Mouse (Mus musculus) gastrocnemius, adult 2 months (tissue): ENCODE results near the gene Ogfod1. TPM values are rescaled to one million over a fixed set of nuclear protein-coding genes. Genes with fewer than 3 reads are reported as not detected.

ENCODE experiments used
- DNase-seq: peaks from one replicate; pipeline ENCODE4 v3.0.0; 2022
- H3K27ac ChIP-seq: fragments of 200-600 bp; 2 replicates; pipeline ENCODE4 v1.8.1; 2022; ENCODE audit warnings: mild to moderate bottlenecking
- H3K4me3 ChIP-seq: fragments of 200-600 bp; 2 replicates; pipeline ENCODE4 v1.8.1; 2022; ENCODE audit warnings: mild to moderate bottlenecking, moderate library complexity
- CTCF ChIP-seq: fragments of 200-600 bp; IDR thresholded peaks from 2 replicates; pipeline ENCODE4 v1.8.1; 2022; ENCODE audit warnings: antibody characterized with exemption, mild to moderate bottlenecking, moderate library complexity
- intact Hi-C: fragments of 180-260 bp; cut with DNase I; formaldehyde crosslinking; loops from one replicate; pipeline ENCODE4 v1.15.1; 2025
- long read RNA-seq, 2 experiments: library from polyadenylated mRNA; stranded (forward); transcript quantifications; one replicate each; pipeline ENCODE4 v2.0.0; 2021
- total RNA-seq, 2 experiments: library from RNA; stranded (reverse); gene quantifications; 2 replicates each; pipeline ENCODE4 v1.2.3; 2021

The Ogfod1 gene
- total RNA-seq: 10 to 100 TPM; 23.0 to 27.4 TPM
- long read RNA-seq, experiment 1, full-length matches to known transcripts: 8 of 38 reads
- long read RNA-seq, experiment 1, partial matches to known transcripts: 1 of 38 reads
- long read RNA-seq, experiment 1, other reads (novel, unspliced or antisense): 29 of 38 reads
- long read RNA-seq, experiment 2, full-length matches to known transcripts: 8 of 31 reads
- long read RNA-seq, experiment 2, partial matches to known transcripts: 4 of 31 reads
- long read RNA-seq, experiment 2, other reads (novel, unspliced or antisense): 19 of 31 reads

- no peak for TF ChIP-seq CTCF
- Histone ChIP-seq H3K4me3 (peak within 1 kb of the TSS; percentile 87), H3K27ac (peak within 1 kb of the TSS; percentile 88)
- intact Hi-C loops: no loop called here
- DNase-seq: peak; percentile 94
Observed at GRCm38 (mm10) chr8:94036944-94037524, at the start of gene Ogfod1, which contains the start of gene Nudt21. Gene Ogfod1 (plus strand): TSS chr8:94037198. Gene Nudt21 (minus strand): TSS chr8:94037031.

GRCm38 (mm10) chr8:93989739-93990138, 47.3 kb upstream of the Ogfod1 start:
- H3K27ac ChIP-seq: no peak overlapping the region
- intact Hi-C loops: no loop called here
- H3K4me3 ChIP-seq: no peak overlapping the region
- no peak for TF ChIP-seq CTCF
- no peak for DNase-seq

GRCm38 (mm10) chr8:93998961-93999360, 38.0 kb upstream of the Ogfod1 start:
- no peak for TF ChIP-seq CTCF
- intact Hi-C loops: no loop called here
- H3K4me3 ChIP-seq: no peak overlapping the region
- no peak overlapping the region for H3K27ac ChIP-seq
- no peak for DNase-seq

GRCm38 (mm10) chr8:94004139-94004538, 32.9 kb upstream of the Ogfod1 start:
- intact Hi-C loops: no loop called here
- Histone ChIP-seq H3K4me3 (no peak overlapping the region), H3K27ac (no peak overlapping the region)
- DNase-seq: no peak
- no peak for TF ChIP-seq CTCF

GRCm38 (mm10) chr8:94009243-94009845, 27.7 kb upstream of the Ogfod1 start:
- no peak for TF ChIP-seq CTCF
- H3K27ac ChIP-seq: no peak overlapping the region; the same call in 1 of the 2 replicates

GRCm38 (mm10) chr8:94010101-94010705, 26.8 kb upstream of the Ogfod1 start:
- intact Hi-C loops: no loop called here
- Histone ChIP-seq H3K4me3 (no peak overlapping the region; the same call in 1 of the 2 replicates), H3K27ac (no peak overlapping the region)
- no peak for TF ChIP-seq CTCF
- no peak for DNase-seq

More at GRCm38 (mm10) chr8:94009243-94009845, 27.7 kb upstream of the Ogfod1 start:
- intact Hi-C loops: no loop called here
- peak overlapping the region; percentile 13; the same call in 1 of the 2 replicates for H3K4me3 ChIP-seq
- peak; percentile 16 for DNase-seq

- peak overlapping the region; percentile 95 for H3K4me3 ChIP-seq
- TF ChIP-seq CTCF: no peak
- DNase-seq: no peak
- intact Hi-C loops: no loop called here
- H3K27ac ChIP-seq: peak overlapping the region; percentile 94
Observed at GRCm38 (mm10) chr8:94011076-94012012, 25.7 kb upstream of the Ogfod1 start.

- TF ChIP-seq CTCF: peak; percentile 50
- intact Hi-C loops: no loop called here
- H3K27ac ChIP-seq: peak within 1 kb of the TSS; percentile 94
Observed at GRCm38 (mm10) chr8:94012013-94012951, 24.7 kb upstream of the Ogfod1 start, which contains the start of gene Amfr. Gene Amfr (minus strand): TSS chr8:94012842.

GRCm38 (mm10) chr8:94013026-94013612, 23.9 kb upstream of the Ogfod1 start:
- intact Hi-C loops: no loop called here
- DNase-seq: no peak
- Histone ChIP-seq H3K4me3 (peak overlapping the region; percentile 95), H3K27ac (peak overlapping the region; percentile 92)
- TF ChIP-seq CTCF: no peak

More at GRCm38 (mm10) chr8:94012013-94012951, 24.7 kb upstream of the Ogfod1 start, which contains the start of gene Amfr:
- DNase-seq: peak; percentile 82
- peak within 1 kb of the TSS; percentile 95 for H3K4me3 ChIP-seq

GRCm38 (mm10) chr8:94023916-94024315, 13.1 kb upstream of the Ogfod1 start:
- no peak overlapping the region for H3K4me3 ChIP-seq
- DNase-seq: no peak
- intact Hi-C loops: no loop called here
- no peak overlapping the region for H3K27ac ChIP-seq
- TF ChIP-seq CTCF: no peak

- intact Hi-C loops: no loop called here
Observed at GRCm38 (mm10) chr8:94029701-94030100, 7.3 kb upstream of the Ogfod1 start.

More at GRCm38 (mm10) chr8:94029701-94030100, 7.3 kb upstream of the Ogfod1 start:
- no peak for TF ChIP-seq CTCF
- no peak for DNase-seq
- Histone ChIP-seq H3K4me3 (no peak overlapping the region), H3K27ac (no peak overlapping the region)
